19 mouse cellular contexts compared by ENCODE assay signal in genomic region chr4:127178671-127179070, GRCm38 (mm10). TPM values are rescaled to one million over a fixed set of nuclear protein-coding genes. Genes with fewer than 3 reads are reported as not detected.
DNase-seq lines count a peak whose midpoint lies in the region; ATAC-seq and TF ChIP-seq lines count a peak whose summit lies in the region.
"Had no signal": no experiment of that assay in that cellular context is flagged by ENCODE, and none has a peak within 500 bp of the region (broad histone marks: within the 10 kb centered on the region; RNA-seq: fewer than 3 reads in every experiment).

No protein-coding gene starts in this region.

- TF ChIP-seq CTCF in cerebellum, adult 2 months (IDR thresholded peaks at IDR 0.05; ENCODE audit: borderline replicate concordance, insufficient read depth, low read depth, low read length), result no peak
- no peak for TF ChIP-seq CTCF in testis, adult 2 months (IDR thresholded peaks at IDR 0.05; ENCODE audit: control insufficient read depth, insufficient read depth, insufficient replicate concordance, low read depth, low read length)

- H3K27me3 ChIP-seq in cerebellum, adult 2 months (ENCODE audit: control insufficient read depth, insufficient read depth, low read length), result no peaks in the 10 kb centered on the region
- H3K27me3 ChIP-seq in testis, adult 2 months (ENCODE audit: control insufficient read depth, insufficient read depth, low read length), result no peaks in the 10 kb centered on the region

- no peak for TF ChIP-seq POLR2A in cerebellum, adult 2 months (IDR thresholded peaks at IDR 0.05; ENCODE audit: borderline replicate concordance, insufficient read depth, low read length)
- no peak for TF ChIP-seq POLR2A in testis, adult 2 months (IDR thresholded peaks at IDR 0.05; ENCODE audit: control insufficient read depth, low read depth, low read length)

- no peak overlapping the region for H3K27ac ChIP-seq in cerebellum, adult 2 months (ENCODE audit: insufficient read depth, low read length)
- H3K27ac ChIP-seq in testis, adult 2 months (ENCODE audit: control insufficient read depth, insufficient read depth, low read depth, low read length), result no peak overlapping the region
- H3K27ac ChIP-seq: embryonic facial prominence, embryonic 13.5 days; forebrain, embryonic 10.5 days; macrophage had no signal

- peaks cover 53% of the 10 kb centered on the region for H3K4me1 ChIP-seq in cerebellum, adult 2 months (ENCODE audit: control insufficient read depth, insufficient read depth, low read length)
- H3K4me1 ChIP-seq in testis, adult 2 months (ENCODE audit: control insufficient read depth, insufficient read depth, low read length), result peaks cover 20% of the 10 kb centered on the region
- H3K4me1 ChIP-seq: embryonic facial prominence, embryonic 13.5 days had no signal

- 40% methylated on average over 9 of the region's 9 CpGs for WGBS in cerebellum, adult 2 months

- H3K36me3 ChIP-seq in testis, adult 2 months (ENCODE audit: control insufficient read depth, insufficient read depth, low read length), result no peaks in the 10 kb centered on the region
- H3K36me3 ChIP-seq: embryonic facial prominence, embryonic 13.5 days; forebrain, embryonic 10.5 days had no signal

- no peak overlapping the region for H3K4me3 ChIP-seq in cerebellum, adult 2 months (replicated peaks; ENCODE audit: insufficient read depth, low read depth, low read length)
- H3K4me3 ChIP-seq in testis, adult 2 months (ENCODE audit: control insufficient read depth, low read depth, low read length), result peak overlapping the region; percentile 88
- H3K4me3 ChIP-seq: embryonic facial prominence, embryonic 13.5 days had no signal

- DNase-seq in cerebellum, adult 2 months, result peak; percentile 6 to 28
- DNase-seq in layer of hippocampus, adult 9-11 months, result peak; percentile 70
- no peak for DNase-seq in layer of hippocampus, postnatal 25 days (ENCODE audit: extremely low spot score in 1 of 2, low spot score in 1 of 2)
- DNase-seq in testis, postnatal 14 days (ENCODE audit: low spot score), result no peak
- no peak for DNase-seq in spleen, postnatal 10 days (ENCODE audit: low spot score in 2 of 2)
- no peak for DNase-seq in urinary bladder, adult 18-20 months (ENCODE audit: low spot score in 2 of 2)
- DNase-seq: gastrocnemius, postnatal 36 days; heart, postnatal 36 days; kidney, postnatal 25 days; liver, postnatal 0 days; midbrain, embryonic 14.5 days had no signal

- ATAC-seq in cerebellum, adult (ENCODE audit: insufficient number of reproducible peaks, low FRiP score, low TSS enrichment), result no peak
- ATAC-seq: activated CD4-positive, CD25-positive, alpha-beta regulatory T cell, adult 4 months; intestine, postnatal 0 days; liver, postnatal 0 days had no signal

RNA-seq across cellular contexts. Expression of gene Dlgap3, which starts 9.7 kb away (rescaled TPM):
- 56.1 and 59.8 TPM in 2 replicates for polyA plus RNA-seq in cerebellum, adult 2 months (2012; rRNA removed)
- 100 to 1,000 TPM; 286 to 291 TPM for total RNA-seq in layer of hippocampus, postnatal 25 days (2021)
- polyA plus RNA-seq in testis, adult 2 months (2012; rRNA removed), result 3.3 and 4.6 TPM in 2 replicates
- total RNA-seq: common myeloid progenitor, adult 5-6 weeks had no signal
- polyA plus RNA-seq: activated CD4-positive, CD25-positive, alpha-beta regulatory T cell, adult 4 months; macrophage had no signal

RNA-seq across cellular contexts. Expression of gene Tmem35b, which starts 55.2 kb away (rescaled TPM):
- polyA plus RNA-seq in cerebellum, adult 2 months (2012; rRNA removed), result 11.4 and 14.0 TPM in 2 replicates
- total RNA-seq in layer of hippocampus, postnatal 25 days (2021), result 1 to 10 TPM; 3.3 to 4.9 TPM
- 17.3 and 19.2 TPM in 2 replicates for polyA plus RNA-seq in testis, adult 2 months (2012; rRNA removed)

Comparison
In these comparisons a context has a peak if more than half of its experiments do, and no peak if none do; other contexts are left out.
1. DNase-seq: peak in cerebellum, adult 2 months (2 of 2) and layer of hippocampus, adult 9-11 months (single experiment); none in layer of hippocampus, postnatal 25 days (0 of 2), testis, postnatal 14 days (single experiment), spleen, postnatal 10 days (0 of 2) and urinary bladder, adult 18-20 months (0 of 2).
2. RNA of gene Dlgap3, which starts 9.7 kb away (polyA plus RNA-seq): 56.1 to 59.8 TPM in cerebellum, adult 2 months; 3.3 to 4.6 TPM in testis, adult 2 months; every median in the first group is over 10 times any median in the second.